Mouse (Mus musculus): ENCODE results near the gene Pdilt.

Pdilt gene

DNA sequence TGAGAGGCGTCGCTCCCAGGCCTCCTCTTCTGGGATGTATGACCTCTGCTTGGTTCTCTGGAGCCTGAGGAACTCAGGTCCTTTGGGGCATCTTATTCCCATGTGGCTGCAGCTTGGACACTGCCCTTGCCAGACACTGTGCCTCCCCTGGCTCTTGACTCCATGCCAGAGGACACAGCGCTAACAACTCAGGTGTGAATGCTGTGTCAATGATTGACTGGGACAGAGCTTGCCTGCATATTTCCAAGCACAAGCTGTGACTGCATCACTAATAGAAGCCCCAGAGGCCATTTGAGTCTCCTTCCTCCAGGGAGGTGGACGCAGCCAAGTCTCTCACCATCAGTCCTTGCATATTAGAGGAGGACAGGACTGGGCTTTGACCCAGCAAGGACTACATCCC lies 12.1 kb downstream of the Pdilt start:
- no peak for DNase-seq (ENCODE audit: low read depth)

DNA sequence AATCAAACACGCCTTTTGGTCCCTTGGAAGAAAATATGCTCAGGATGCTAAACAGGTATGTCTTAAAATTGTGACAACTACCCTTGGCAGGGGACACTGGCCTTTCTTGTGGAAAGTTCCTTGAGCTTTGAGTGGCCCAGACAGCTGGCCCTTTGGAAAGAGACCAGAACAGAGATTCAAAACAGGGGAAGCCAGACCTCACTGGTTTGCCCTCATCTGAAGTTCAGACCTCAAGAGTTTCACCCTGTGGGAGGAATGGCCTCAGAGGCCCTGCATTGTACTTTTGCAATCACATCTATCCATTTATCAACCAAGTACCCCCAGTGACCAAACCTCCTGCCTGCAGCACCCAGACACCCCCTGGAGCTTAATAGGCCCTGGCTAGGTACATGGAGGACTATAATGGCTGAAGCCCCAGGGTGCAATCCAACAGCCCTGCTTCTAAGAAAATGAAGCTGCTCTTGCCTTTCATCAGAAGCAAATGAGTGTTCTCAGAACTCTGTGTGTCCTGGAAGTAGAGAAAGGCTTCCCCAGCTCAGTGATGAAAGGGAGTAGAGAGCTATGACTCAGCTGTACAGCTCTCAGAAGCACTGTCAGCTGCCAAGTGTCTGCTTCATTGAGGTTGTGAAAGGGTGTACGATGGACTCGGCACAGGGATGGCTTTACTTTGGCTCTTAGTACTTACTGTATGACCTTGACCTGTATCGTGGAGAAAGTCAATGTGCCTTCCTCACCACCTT lies 33.1 kb downstream of the Pdilt start:
- DNase-seq (ENCODE audit: low read depth): no peak

DNA sequence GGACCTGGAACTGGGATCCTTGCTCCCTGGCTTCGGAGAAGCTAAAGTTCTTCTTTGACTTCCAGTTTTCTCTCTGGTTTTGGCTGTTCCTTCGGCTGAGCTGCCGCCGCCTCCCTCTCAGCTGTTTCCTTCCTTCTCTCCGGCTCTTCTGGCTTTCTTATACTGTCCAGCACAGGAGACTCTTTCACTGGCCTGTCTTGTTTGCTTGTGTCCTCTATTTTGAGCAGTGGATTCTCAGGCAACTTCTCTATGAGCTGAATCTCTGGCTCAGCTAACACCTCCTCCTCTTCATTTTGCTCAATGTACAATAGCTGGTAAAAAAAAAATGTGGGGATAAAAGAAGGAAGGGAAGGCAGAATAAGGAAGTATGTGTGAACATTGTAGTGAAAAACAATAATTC lies 36.6 kb downstream of the Pdilt start:
- no peak for DNase-seq (ENCODE audit: low read depth)

DNA sequence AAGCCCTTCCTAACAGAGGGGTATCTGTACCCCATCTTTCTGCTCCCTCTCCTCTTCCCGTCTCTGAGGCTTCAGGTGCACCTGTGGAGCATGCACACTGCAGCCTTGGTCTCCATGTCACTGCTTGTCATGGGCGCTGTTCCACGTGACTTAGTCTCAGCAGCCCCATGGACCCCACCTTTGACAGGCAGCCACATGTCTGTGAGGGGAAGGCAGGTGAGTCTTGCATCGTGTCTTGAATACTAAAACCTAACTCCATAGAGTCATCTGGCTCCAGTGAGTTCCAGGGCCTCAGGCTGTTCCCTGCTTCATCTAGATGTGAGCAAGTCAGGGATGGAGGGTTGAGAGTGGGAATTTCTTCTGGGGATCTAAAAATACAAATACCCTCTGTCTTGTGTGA lies 39.1 kb downstream of the Pdilt start:
- DNase-seq (ENCODE audit: low read depth): no peak

DNA sequence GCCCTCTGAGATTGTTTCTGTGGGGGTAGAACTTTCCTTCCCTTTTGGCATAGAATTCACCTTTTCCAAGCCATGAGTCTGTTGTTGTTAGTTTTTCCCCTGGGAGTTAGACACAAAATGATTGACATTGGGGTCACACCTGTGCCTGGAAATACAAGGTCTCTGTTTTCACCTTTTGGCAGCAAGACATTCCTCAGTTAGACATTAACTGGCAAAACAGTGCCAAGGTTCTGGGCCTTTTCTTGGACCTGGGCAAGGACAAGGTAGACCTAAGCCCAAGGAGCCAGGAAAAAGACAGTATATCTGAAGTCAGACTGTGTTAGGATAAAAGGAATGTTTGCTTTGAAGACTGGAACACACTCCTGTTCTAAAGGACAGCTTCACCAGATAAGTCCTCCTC lies 44.0 kb downstream of the Pdilt start, which contains the start of gene Umod:
Gene Umod (minus strand): TSS at position 27 of the 400 bp plus-strand sequence.
- no peak for DNase-seq (ENCODE audit: low read depth)

DNA sequence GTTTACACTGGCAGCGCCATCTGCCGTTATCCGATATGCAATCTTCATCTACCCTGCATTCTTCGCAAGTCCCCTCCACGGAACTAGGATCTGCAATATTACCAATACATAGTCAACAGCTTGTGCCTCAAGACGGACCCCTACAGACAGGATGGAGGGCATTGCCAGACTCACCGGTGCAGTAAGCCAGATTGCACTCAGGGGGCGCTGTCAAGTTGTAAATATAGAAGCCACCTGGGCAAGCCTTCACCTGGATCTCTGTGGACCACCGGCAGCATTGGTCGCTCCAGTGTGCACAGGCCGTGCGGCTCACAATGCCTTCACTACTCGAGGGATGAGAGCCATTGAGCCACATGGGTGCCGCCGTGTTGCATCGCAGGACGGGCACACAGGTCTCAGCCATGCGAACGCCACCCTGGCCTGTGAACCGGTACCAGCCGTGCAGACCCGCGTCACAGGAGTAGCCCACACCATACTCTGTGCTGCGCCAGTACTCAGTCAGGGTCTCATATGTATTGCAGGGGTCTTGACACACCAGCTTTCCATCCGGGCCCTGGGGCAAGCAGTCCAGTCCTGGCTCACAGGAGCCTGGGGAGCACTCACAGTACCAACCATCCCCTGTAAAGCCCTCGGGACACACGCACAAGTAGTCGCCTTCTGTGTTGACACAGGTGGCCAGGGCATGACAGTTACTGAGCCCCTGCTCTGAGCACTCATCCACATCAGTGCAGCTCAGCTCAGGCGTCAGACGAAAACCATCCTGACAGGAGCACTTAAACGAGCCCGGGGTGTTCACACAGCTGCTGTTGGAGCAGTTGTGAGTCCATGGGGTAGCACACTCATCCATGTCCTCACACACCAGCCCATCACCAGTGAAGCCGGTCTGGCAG lies 46.5 kb downstream of the Pdilt start:
- DNase-seq (ENCODE audit: low read depth): no peak

DNA sequence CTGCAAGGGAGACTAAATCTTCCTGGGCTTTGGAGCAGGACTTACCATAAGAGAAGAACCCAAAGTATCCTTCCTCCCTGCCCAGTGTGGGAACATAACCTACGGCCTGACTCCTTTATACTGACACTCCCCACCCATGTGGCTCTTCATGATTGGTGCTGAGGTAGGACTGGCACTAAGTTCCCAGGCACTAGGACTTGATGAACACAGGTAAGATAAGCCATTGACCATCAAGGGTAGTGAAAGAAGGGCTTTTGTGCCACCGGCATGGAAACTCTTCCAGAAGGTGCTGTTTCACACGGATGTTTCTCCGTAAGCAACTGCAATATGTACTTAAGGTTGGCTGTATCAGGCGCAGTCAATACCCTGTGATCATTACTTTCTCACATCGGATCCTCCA lies 64.1 kb downstream of the Pdilt start, which contains the start of gene Gp2:
Gene Gp2 (minus strand): TSS at position 101 of the 400 bp plus-strand sequence.
- no peak for DNase-seq (ENCODE audit: low read depth)

DNA sequence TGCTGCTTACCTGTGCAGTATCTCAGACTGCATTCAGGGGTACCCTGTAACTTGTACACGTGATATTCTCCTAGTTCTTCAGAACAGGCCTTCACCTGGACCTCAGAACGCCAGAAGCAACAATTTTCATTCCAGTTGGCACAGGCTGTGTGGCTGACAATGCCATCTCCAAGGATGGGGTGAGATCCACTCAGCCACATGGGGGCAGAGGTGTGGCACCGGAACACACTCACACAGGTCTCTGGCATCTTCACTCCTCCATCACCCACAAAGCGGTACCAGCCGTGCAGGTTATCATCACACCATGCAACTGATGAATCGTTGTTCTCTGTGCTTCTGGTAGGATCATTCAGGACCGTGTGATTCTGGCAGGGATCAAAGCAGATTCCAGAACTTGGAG lies 69.1 kb downstream of the Pdilt start:
- no peak for DNase-seq (ENCODE audit: low read depth)

DNA sequence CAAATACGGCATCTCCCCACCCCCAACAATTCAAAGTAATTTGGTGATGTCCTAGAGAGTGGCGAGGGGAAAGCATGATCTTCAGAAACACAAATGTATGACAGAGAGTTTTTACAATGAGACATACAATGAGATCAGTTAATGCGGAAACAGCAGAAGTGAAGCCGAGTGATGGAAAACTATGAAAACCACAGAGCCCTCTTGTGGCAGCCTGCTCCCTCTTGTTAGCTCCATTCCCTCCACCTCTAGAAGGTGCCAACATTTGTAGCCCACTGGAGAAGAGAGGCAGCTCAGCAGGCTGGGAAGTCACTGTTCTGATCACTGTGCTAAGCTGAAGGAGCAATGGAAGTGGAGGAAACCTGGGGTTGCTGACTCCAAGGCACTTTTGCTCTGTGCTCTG lies 79.4 kb downstream of the Pdilt start:
- DNase-seq (ENCODE audit: low read depth): no peak

DNA sequence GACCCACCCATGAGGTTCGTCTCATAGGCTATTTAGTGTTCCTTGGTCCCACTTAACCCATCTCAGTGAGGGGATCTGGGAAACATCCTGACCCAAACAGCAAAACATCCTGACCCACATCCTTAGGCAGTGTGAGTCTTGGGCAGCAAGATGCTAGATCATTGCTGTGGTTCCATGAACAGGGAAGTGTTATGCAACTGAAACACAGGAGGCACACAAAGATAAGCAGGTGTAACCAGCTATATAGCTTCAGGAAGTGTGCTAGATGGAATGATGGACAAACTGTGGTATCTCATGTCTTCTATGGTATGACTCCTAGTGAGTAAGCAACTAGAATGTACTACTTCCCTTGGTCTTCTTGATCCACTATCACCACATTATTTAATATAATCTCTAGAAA lies 81.4 kb downstream of the Pdilt start:
- no peak for DNase-seq (ENCODE audit: low read depth)
